Comparison of ENCODE assay signal across 8 mouse cellular contexts in the genomic region with DNA sequence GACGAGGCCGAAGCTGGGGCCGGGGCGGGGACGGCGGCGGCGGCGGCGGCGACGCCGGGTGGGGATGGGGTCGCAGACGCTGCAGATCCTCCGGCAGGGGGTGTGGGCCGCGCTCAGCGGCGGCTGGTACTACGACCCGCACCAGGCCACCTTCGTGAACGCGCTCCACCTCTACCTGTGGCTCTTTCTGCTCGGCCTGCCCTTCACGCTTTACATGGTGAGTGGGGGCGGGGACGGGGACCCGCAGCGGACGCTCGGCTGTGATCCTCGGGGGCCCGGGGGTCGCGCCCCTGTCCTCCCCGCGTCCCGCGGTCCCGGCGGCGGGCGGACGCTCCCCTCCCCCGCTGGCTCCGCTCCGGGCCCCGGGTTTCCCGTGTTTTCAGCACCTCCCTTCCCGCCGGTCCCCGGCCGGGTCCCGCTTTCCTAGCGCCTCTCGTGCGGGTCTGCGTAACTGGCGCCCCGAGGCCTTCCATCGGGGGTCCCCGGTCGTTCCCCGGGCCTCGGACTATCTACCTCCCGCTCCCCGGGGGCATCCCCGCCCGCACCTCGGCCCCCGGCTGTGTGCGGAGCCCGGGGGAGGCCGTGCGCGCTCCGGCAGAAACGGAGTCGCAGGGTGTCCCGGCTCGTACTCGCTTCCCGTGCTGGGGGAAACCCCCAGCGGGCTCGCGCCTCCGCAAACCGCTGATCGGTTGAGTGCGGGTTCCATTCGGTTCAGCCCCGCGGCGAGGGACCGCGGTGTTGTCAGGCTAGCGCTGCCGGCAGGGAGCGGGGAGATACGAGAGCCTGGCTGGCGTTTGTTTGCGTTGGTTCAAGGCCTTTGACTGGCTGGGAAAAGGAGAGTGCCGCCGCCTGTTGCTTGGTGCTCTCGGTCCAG. TPM values are rescaled to one million over a fixed set of nuclear protein-coding genes. Genes with fewer than 3 reads are reported as not detected.
DNase-seq lines count a peak whose midpoint lies in the region; ATAC-seq and TF ChIP-seq lines count a peak whose summit lies in the region.

No protein-coding gene starts in this region.

- DNase-seq in urinary bladder, adult 18-20 months (ENCODE audit: low spot score in 2 of 2): peak; percentile 38 to 73
- DNase-seq in urinary bladder, postnatal 10 days (ENCODE audit: low spot score): no peak
- peak; percentile 58 for DNase-seq in embryo, embryonic 9.5 days (ENCODE audit: extremely low spot score)
- peak; percentile 83 for DNase-seq in heart, adult 2 months
- DNase-seq in kidney, adult 2 months: peak; percentile 69
- DNase-seq in liver, embryonic 11.5 days (ENCODE audit: low spot score): peak; percentile 69
- peak; percentile 50 to 83 for DNase-seq in spleen, postnatal 4 days (ENCODE audit: low spot score in 2 of 2)

- H3K27ac ChIP-seq in heart, adult 2 months: peak overlapping the region; percentile 97
- 0 out of 2 replicates have a peak overlapping the region, but pooled peaks have one; percentile 5 for H3K27ac ChIP-seq in kidney, adult 2 months (ENCODE audit: insufficient read depth, low read depth, low read length)
- peak overlapping the region; percentile 54 for H3K27ac ChIP-seq in liver, embryonic 11.5 days (ENCODE audit: low read depth, low read length)

- peak; percentile 56; the same call in 1 of the 2 replicates for ATAC-seq in liver, embryonic 11.5 days (replicated peaks; ENCODE audit: low FRiP score)
- ATAC-seq in monocyte, adult 5-6 weeks (replicated peaks; ENCODE audit: insufficient number of reproducible peaks, low FRiP score, low TSS enrichment, poor library complexity, severe bottlenecking): peak; percentile 37; the same call in 1 of the 2 replicates

- H3K9ac ChIP-seq in heart, adult 2 months (ENCODE audit: low read depth, low read length): peak overlapping the region; percentile 99
- H3K9ac ChIP-seq in liver, embryonic 11.5 days (ENCODE audit: low read depth, low read length): peak overlapping the region; percentile 66

- H3K79me2 ChIP-seq in heart, adult 2 months (replicated peaks; ENCODE audit: control insufficient read depth, insufficient read depth, low read length): peaks cover 10% of the 10 kb centered on the region

- peak overlapping the region; percentile 87 for H3K4me2 ChIP-seq in liver, embryonic 11.5 days

- 0 out of 2 replicates have a peak, but pooled peaks have one; percentile 13 for TF ChIP-seq EP300 in heart, adult 2 months (IDR thresholded peaks at IDR 0.05; ENCODE audit: insufficient read depth, low read depth, low read length)

- TF ChIP-seq CTCF in heart, adult 2 months (IDR thresholded peaks at IDR 0.05): 0 out of 2 replicates have a peak, but pooled peaks have one; percentile 14
- no peak; the same call in 1 of the 2 replicates for TF ChIP-seq CTCF in kidney, adult 2 months (conservative IDR thresholded peaks at IDR 0.05; ENCODE audit: insufficient read depth, insufficient read length, low read depth, low read length)

- intact Hi-C loops in heart, adult 2 months (cut with DNase I): loop anchor here (1.0 kb wide), 1 partner anchor 55 kb away; no protein-coding TSS in a partner anchor

- peaks cover 9% of the 10 kb centered on the region; the same call in 1 of the 2 replicates for H3K36me3 ChIP-seq in heart, adult 2 months (ENCODE audit: control insufficient read depth, insufficient read depth, low read length)
- no peaks in the 10 kb centered on the region for H3K36me3 ChIP-seq in kidney, adult 2 months (ENCODE audit: control insufficient read depth, insufficient read depth, low read length)
- no peaks in the 10 kb centered on the region for H3K36me3 ChIP-seq in liver, embryonic 11.5 days (ENCODE audit: control insufficient read depth, insufficient read depth, low read length)

- H3K4me1 ChIP-seq in heart, adult 2 months (ENCODE audit: control insufficient read depth, insufficient read depth, low read length): peaks cover 19% of the 10 kb centered on the region
- peaks cover 13% of the 10 kb centered on the region for H3K4me1 ChIP-seq in kidney, adult 2 months (ENCODE audit: control insufficient read depth, insufficient read depth, low read length)
- peaks cover 13% of the 10 kb centered on the region for H3K4me1 ChIP-seq in liver, embryonic 11.5 days (replicated peaks; ENCODE audit: control insufficient read depth, insufficient read depth, low read length)

- under 1% methylated on average over 107 of the region's 107 CpGs for WGBS in heart, adult 2 months
- 1% methylated on average over 106 of the region's 107 CpGs for WGBS in kidney, adult 2 months
- under 1% methylated on average over 102 of the region's 107 CpGs for WGBS in liver, embryonic 11.5 days

- H3K4me3 ChIP-seq in heart, adult 2 months: peak overlapping the region; percentile 96
- peak overlapping the region; percentile 64 for H3K4me3 ChIP-seq in kidney, adult 2 months (ENCODE audit: insufficient read depth, low read depth, low read length)
- H3K4me3 ChIP-seq in liver, embryonic 11.5 days (ENCODE audit: low read depth, low read length): peak overlapping the region; percentile 72

- no peaks in the 10 kb centered on the region for H3K27me3 ChIP-seq in heart, adult 2 months (ENCODE audit: control insufficient read depth, insufficient read depth, low read length)
- H3K27me3 ChIP-seq in kidney, adult 2 months (replicated peaks; ENCODE audit: control insufficient read depth, insufficient read depth, low read length): no peaks in the 10 kb centered on the region
- peaks cover 3% of the 10 kb centered on the region for H3K27me3 ChIP-seq in liver, embryonic 11.5 days (replicated peaks; ENCODE audit: control insufficient read depth, insufficient read depth, low read length)

- H3K9me3 ChIP-seq in liver, embryonic 11.5 days (ENCODE audit: control insufficient read depth, low read length): no peaks in the 10 kb centered on the region

- no peak; the same call in 1 of the 2 replicates for TF ChIP-seq POLR2A in heart, adult 2 months (IDR thresholded peaks at IDR 0.05; ENCODE audit: insufficient read depth, low read depth, low read length)
- TF ChIP-seq POLR2A in kidney, adult 2 months (IDR thresholded peaks at IDR 0.05; ENCODE audit: low read depth, low read length): no peak

RNA-seq across cellular contexts. Expression of gene Pcnx, which starts 0.7 kb away (rescaled TPM):
- 10 to 100 TPM; 58.3 to 61.7 TPM for total RNA-seq in heart, adult 2 months (2021)
- polyA plus RNA-seq in heart, adult 2 months (2012; rRNA removed): 25.4 and 42.8 TPM in 2 replicates
- polyA plus RNA-seq in kidney, adult 2 months (2012; rRNA removed): 23.8 and 27.3 TPM in 2 replicates
- 7.9 and 9.4 TPM in 2 replicates for polyA plus RNA-seq in liver, embryonic 11.5 days (2014; fragmentation: Nextera tagmentation; extraction: Ambion mirVana)
- total RNA-seq in monocyte, adult 5-6 weeks (2017): 50.3 to 60.0 TPM (median 50.7 TPM) in 3 replicates

Comparison
In these comparisons a context has a peak if more than half of its experiments do, and no peak if none do; other contexts are left out.
1. H3K27ac ChIP-seq: peak in every context shown above with its lines; median percentile 97 in heart, adult 2 months; 54 in liver, embryonic 11.5 days; 5 in kidney, adult 2 months.